Mouse (Mus musculus) heart, adult 2 months (tissue): ENCODE measurements around the gene Ccdc187. TPM values are rescaled to one million over a fixed set of nuclear protein-coding genes. Genes with fewer than 3 reads are reported as not detected.

Source experiments
- DNase-seq, 2 experiments: peaks; one replicate each; pipeline ENCODE4 v3.0.0; 2021
- H3K27ac ChIP-seq: fragments of 200-600 bp; 2 replicates; pipeline ENCODE4 v1.8.1; 2022
- H3K27me3 ChIP-seq: fragments of 200-500 bp; 2 replicates; pipeline ENCODE4 v1.6.1; 2012; ENCODE audit warnings: mild to moderate bottlenecking, low read length, inconsistent platforms, mixed read lengths; ENCODE audit not compliant: control insufficient read depth, insufficient read depth
- H3K36me3 ChIP-seq: fragments of 200-500 bp; 2 replicates; pipeline ENCODE4 v1.6.1; 2012; ENCODE audit warnings: low read length, inconsistent platforms; ENCODE audit not compliant: control insufficient read depth, insufficient read depth
- H3K4me1 ChIP-seq: fragments of 200-500 bp; 2 replicates; pipeline ENCODE4 v1.6.1; 2011; ENCODE audit warnings: low read length; ENCODE audit not compliant: control insufficient read depth, insufficient read depth
- H3K4me3 ChIP-seq: fragments of 200-600 bp; 2 replicates; pipeline ENCODE4 v1.8.1; 2022
- H3K79me2 ChIP-seq: fragments of 200-500 bp; replicated peaks from 2 replicates; pipeline ENCODE4 v1.6.1; 2012; ENCODE audit warnings: mild to moderate bottlenecking, inconsistent platforms, low read length, moderate library complexity, mixed read lengths; ENCODE audit not compliant: control insufficient read depth, insufficient read depth
- H3K9ac ChIP-seq: fragments of 200-500 bp; 2 replicates; pipeline ENCODE4 v1.6.1; 2012; ENCODE audit warnings: low read depth, mild to moderate bottlenecking, control low read depth, inconsistent platforms, low read length, mixed read lengths
- CTCF ChIP-seq: fragments of 200-600 bp; IDR thresholded peaks from 2 replicates; pipeline ENCODE4 v1.8.1; 2022; ENCODE audit warnings: antibody characterized with exemption, mild to moderate bottlenecking, moderate library complexity
- EP300 ChIP-seq: fragments of 200-500 bp; IDR thresholded peaks from 2 replicates; pipeline ENCODE4 v1.6.1; 2011; ENCODE audit warnings: low read depth, low read length, control low read depth; ENCODE audit not compliant: insufficient read depth
- POLR2A ChIP-seq: fragments of 200-500 bp; IDR thresholded peaks from 2 replicates; pipeline ENCODE4 v1.6.1; 2011; ENCODE audit warnings: mild to moderate bottlenecking, low read depth, low read length, control low read depth; ENCODE audit not compliant: insufficient read depth
- whole genome bisulfite sequencing: fragments of 180-500 bp; shearing (Covaris S2); methylation state at CpG from one replicate; pipeline ENCODE4 v1.1.7; 2018; 5-methylcytosine and 5-hydroxymethylcytosine counted together
- intact Hi-C: fragments of 180-260 bp; cut with DNase I; formaldehyde crosslinking; loops from one replicate; pipeline ENCODE4 v1.15.1; 2025
- polyA plus RNA-seq: library from polyadenylated mRNA; depleted of rRNA; stranded (reverse); fragments of >200 nt; gene quantifications from 2 replicates; pipeline ENCODE4 v1.2.3, GENCODE M21; 2012
- total RNA-seq, 2 experiments: library from RNA; stranded (reverse); gene quantifications; 2 replicates each; pipeline ENCODE4 v1.2.3; 2021

Ccdc187 gene
- total and polyA plus RNA-seq, 3 experiments = 0.09 to 0.37 (median 0.13) TPM

- H3K27me3 ChIP-seq = no peaks in the 10 kb centered on the region
- no peaks in the 10 kb centered on the region for H3K36me3 ChIP-seq
- peaks cover 9% of the 10 kb centered on the region for H3K4me1 ChIP-seq
- H3K4me3 ChIP-seq = no peak overlapping the region
- intact Hi-C loops = loop anchor here (1.0 to 5.0 kb wide), 4 partner anchors 27 to 237 kb away; partner anchors contain the start of genes Dnlz, Inpp5e and Sec16a
- peak; percentile 96 for TF ChIP-seq CTCF
- TF ChIP-seq EP300 = peak; percentile 91
- TF ChIP-seq POLR2A = no peak
- WGBS = 53% methylated on average over 15 of the region's 15 CpGs
- peak overlapping the region; percentile 28; the same call in 1 of the 2 replicates for H3K27ac ChIP-seq
- H3K79me2 ChIP-seq = no peaks in the 10 kb centered on the region
- peak; percentile 75 to 77 for DNase-seq
- H3K9ac ChIP-seq = 0 out of 2 replicates have a peak overlapping the region, but pooled peaks have one; percentile 25
These were observed 31.2 kb upstream of the Ccdc187 start for GRCm38 (mm10) chr2:26325386-26326181.

DNA sequence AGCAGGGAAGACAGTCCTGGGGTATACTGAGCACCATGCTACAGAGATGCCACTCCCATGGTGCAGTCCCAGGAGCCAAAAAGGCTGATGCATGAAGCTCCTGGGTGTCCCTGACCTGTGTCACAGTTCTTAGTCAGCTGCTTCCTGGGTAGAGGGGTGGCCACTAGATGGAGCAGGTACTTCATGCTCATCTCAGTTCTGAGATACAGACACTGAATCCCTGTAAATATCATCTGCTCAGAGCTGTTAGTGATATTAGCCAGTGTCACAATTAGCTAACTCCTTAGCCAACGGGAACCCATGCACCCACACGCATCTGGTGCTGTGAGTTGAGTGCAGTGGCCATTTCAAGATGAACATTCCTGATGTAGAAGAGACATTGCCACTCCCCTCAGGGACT, 30.6 kb upstream of the Ccdc187 start:
- 28% methylated on average over 2 of the region's 2 CpGs for WGBS

GRCm38 (mm10) chr2:26323589-26324325, 29.4 kb upstream of the Ccdc187 start:
- Histone ChIP-seq H3K4me1 (peaks cover 6% of the 10 kb centered on the region), H3K36me3 (no peaks in the 10 kb centered on the region), H3K27ac (no peak overlapping the region), H3K79me2 (no peaks in the 10 kb centered on the region), H3K4me3 (no peak overlapping the region), H3K27me3 (no peaks in the 10 kb centered on the region), H3K9ac (no peak overlapping the region)
- no peak for TF ChIP-seq EP300
- no peak for TF ChIP-seq POLR2A
- no peak for TF ChIP-seq CTCF
- intact Hi-C loops = no loop called here
- 71% methylated on average over 13 of the region's 13 CpGs for WGBS
- peak in 1 of 2 experiments; percentile 19 for DNase-seq

More for the DNA sequence above, 30.6 kb upstream of the Ccdc187 start:
- no peak overlapping the region; the same call in 1 of the 2 replicates for H3K27ac ChIP-seq
- peaks cover 9% of the 10 kb centered on the region for H3K4me1 ChIP-seq
- no peak overlapping the region for H3K9ac ChIP-seq
- peak; percentile 32 to 47 for DNase-seq
- no peak overlapping the region for H3K4me3 ChIP-seq
- no peaks in the 10 kb centered on the region for H3K79me2 ChIP-seq
- no peaks in the 10 kb centered on the region for H3K36me3 ChIP-seq
- H3K27me3 ChIP-seq = no peaks in the 10 kb centered on the region
- intact Hi-C loops = loop anchor here (1.0 to 5.0 kb wide), 4 partner anchors 27 to 237 kb away; partner anchors contain the start of genes Dnlz, Inpp5e and Sec16a
- TF ChIP-seq EP300 (peak; percentile 79; the same call in 1 of the 2 replicates), CTCF (peak; percentile 84), POLR2A (0 out of 2 replicates have a peak, but pooled peaks have one; percentile 10)

DNA sequence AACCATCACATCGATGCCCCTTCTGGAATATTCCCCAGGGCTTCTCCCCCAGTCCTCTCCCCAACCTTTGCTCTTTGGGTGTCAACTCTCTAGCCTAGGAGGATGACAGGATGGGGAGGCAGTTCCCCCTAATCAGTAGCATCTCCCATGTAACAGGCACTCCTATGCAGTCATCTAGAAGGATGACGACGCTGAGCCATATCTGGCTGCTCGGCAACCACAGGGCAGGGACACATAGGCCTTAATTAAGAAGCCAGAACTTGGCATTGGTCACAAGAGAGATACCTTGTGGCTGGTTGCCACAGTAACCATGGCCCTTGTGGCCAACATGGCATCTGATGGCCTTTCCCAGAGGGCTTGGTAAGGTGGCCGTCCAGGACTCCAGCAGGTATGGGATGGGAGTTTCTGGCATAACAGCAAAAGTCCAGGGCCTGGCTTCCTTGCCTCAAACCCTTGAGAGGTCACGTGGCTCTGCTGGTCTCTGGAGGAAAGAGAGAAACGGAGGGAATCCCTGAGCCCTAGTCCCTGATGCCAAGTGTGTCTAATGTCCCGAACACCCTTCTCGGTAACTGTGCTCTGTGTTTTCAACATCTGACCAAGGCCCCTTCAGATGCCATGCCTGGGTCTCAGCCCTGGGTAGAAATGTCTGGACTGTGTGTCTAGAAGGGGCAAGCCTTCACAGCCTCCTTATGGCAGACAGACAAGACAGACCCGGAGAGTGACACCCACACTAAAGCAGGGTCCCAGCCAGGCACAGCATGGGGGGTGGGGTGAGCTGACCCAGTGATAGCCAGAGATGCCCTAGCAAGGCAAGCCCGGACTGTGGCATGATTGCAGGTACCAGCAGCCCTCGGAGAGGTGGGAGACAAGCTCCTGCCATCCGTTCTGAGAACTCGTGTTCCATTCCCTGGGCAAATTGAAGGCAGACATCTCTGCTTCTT, 26.2 kb upstream of the Ccdc187 start:
- no peak overlapping the region for H3K27ac ChIP-seq
- intact Hi-C loops = no loop called here
- H3K9ac ChIP-seq = no peak overlapping the region
- H3K79me2 ChIP-seq = no peaks in the 10 kb centered on the region
- no peaks in the 10 kb centered on the region for H3K27me3 ChIP-seq
- TF ChIP-seq EP300 = no peak
- no peak for TF ChIP-seq CTCF
- TF ChIP-seq POLR2A = no peak
- H3K4me1 ChIP-seq = peaks cover 7% of the 10 kb centered on the region
- no peaks in the 10 kb centered on the region for H3K36me3 ChIP-seq
- WGBS = 69% methylated on average over 14 of the region's 14 CpGs
- DNase-seq = peak in 1 of 2 experiments; percentile 10
- H3K4me3 ChIP-seq = no peak overlapping the region
